Mouse (Mus musculus) cerebellum, adult (tissue): ENCODE data around the gene Plcb2.
A peak's percentile ranks its signal among the peaks of the same experiment; 100 is the strongest.

ENCODE experiments used
- ATAC-seq: cut with Nextera tagmentation; 2 replicates; pipeline ENCODE4 v1.9.2; 2017; ENCODE audit warnings: mild to moderate bottlenecking, moderate library complexity, mixed read lengths; ENCODE audit not compliant: insufficient number of reproducible peaks, low FRiP score, low TSS enrichment

Gene Plcb2

GRCm38 (mm10) chr2:118751896-118752791 is 23.9 kb upstream of the Plcb2 start:
- no peak for ATAC-seq

GRCm38 (mm10) chr2:118750476-118750875 is 22.2 kb upstream of the Plcb2 start:
- ATAC-seq = no peak

GRCm38 (mm10) chr2:118749341-118749884 is 21.2 kb upstream of the Plcb2 start:
- ATAC-seq = no peak

GRCm38 (mm10) chr2:118747301-118747960 is 19.2 kb upstream of the Plcb2 start:
- ATAC-seq = no peak

GRCm38 (mm10) chr2:118745915-118746901 is 18.0 kb upstream of the Plcb2 start:
- ATAC-seq = no peak

- ATAC-seq = peak; percentile 88
Observed at GRCm38 (mm10) chr2:118745232-118745884, 17.1 kb upstream of the Plcb2 start, which contains the start of gene Inafm2. TSS of gene Inafm2 (plus strand) at chr2:118745758.

- ATAC-seq = no peak
Observed at GRCm38 (mm10) chr2:118744621-118745020, 16.4 kb upstream of the Plcb2 start.

GRCm38 (mm10) chr2:118743261-118743943 is 15.2 kb upstream of the Plcb2 start:
- 0 out of 2 replicates have a peak, but pooled peaks have one; percentile 15 for ATAC-seq

GRCm38 (mm10) chr2:118741183-118741582 is 12.9 kb upstream of the Plcb2 start:
- ATAC-seq = no peak

- ATAC-seq = no peak
Observed at GRCm38 (mm10) chr2:118740341-118740740, 12.1 kb upstream of the Plcb2 start.

GRCm38 (mm10) chr2:118733341-118733740 is 5.1 kb upstream of the Plcb2 start:
- ATAC-seq = no peak

GRCm38 (mm10) chr2:118731981-118732380 is 3.7 kb upstream of the Plcb2 start:
- ATAC-seq = no peak

GRCm38 (mm10) chr2:118730622-118730915 is 2.3 kb upstream of the Plcb2 start:
- no peak for ATAC-seq

- ATAC-seq = no peak
Observed at GRCm38 (mm10) chr2:118729816-118730621, 1.8 kb upstream of the Plcb2 start.

- no peak for ATAC-seq
Observed at GRCm38 (mm10) chr2:118729194-118729593, 956 bp upstream of the Plcb2 start.

- ATAC-seq = no peak
Observed at GRCm38 (mm10) chr2:118727911-118728310, 327 bp downstream of the Plcb2 start.

GRCm38 (mm10) chr2:118726873-118727272 is 1.4 kb downstream of the Plcb2 start:
- no peak for ATAC-seq

- ATAC-seq = no peak
Observed at GRCm38 (mm10) chr2:118725511-118725910, 2.7 kb downstream of the Plcb2 start.
